Mouse (Mus musculus) limb, embryonic 14.5 days (tissue): ENCODE data around the gene Gm36245. TPM values are rescaled to one million over a fixed set of nuclear protein-coding genes. Genes with fewer than 3 reads are reported as not detected.

Source experiments
- polyA plus RNA-seq, 2 experiments: library from polyadenylated mRNA; depleted of rRNA in 1 of 2; stranded (reverse) in 1 of 2; unstranded in 1 of 2; fragments of >200 nt; fragmentation: Nextera tagmentation in 1 of 2; extraction: Ambion mirVana in 1 of 2; gene quantifications; 2 replicates each; pipeline versions ENCODE4 v1.2.1 to v1.2.3; 2012 to 2014

Gene Gm36245
- polyA plus RNA-seq, 2 experiments, result not detected

Other genes starting within 250 kb of the Gm36245 start
- 0.45 and 0.50 TPM in 2 replicates for gene Apol7a, start 200.1 kb upstream of the Gm36245 start, polyA plus RNA-seq (2012; rRNA removed)
- gene Apol7a, start 200.1 kb upstream of the Gm36245 start, polyA plus RNA-seq (2014; fragmentation: Nextera tagmentation; extraction: Ambion mirVana), result 0.22 and 0.23 TPM in 2 replicates
- gene Apol9a, start 188.1 kb upstream of the Gm36245 start, polyA plus RNA-seq (2012; rRNA removed), result 0.06 and 0.35 TPM in 2 replicates
- not detected in 2 replicates for gene Apol9a, start 188.1 kb upstream of the Gm36245 start, polyA plus RNA-seq (2014; fragmentation: Nextera tagmentation; extraction: Ambion mirVana)
- gene Apol7b, start 151.8 kb upstream of the Gm36245 start, polyA plus RNA-seq (2012; rRNA removed), result 0.06 TPM in 2 replicates
- gene Apol7b, start 151.8 kb upstream of the Gm36245 start, polyA plus RNA-seq (2014; fragmentation: Nextera tagmentation; extraction: Ambion mirVana), result not detected in 2 replicates
- not detected in 2 replicates for gene Apol10a, start 122.2 kb upstream of the Gm36245 start, polyA plus RNA-seq (2012; rRNA removed)
- not detected in 2 replicates for gene Apol10a, start 122.2 kb upstream of the Gm36245 start, polyA plus RNA-seq (2014; fragmentation: Nextera tagmentation; extraction: Ambion mirVana)
- gene Apol11a, start 91.0 kb upstream of the Gm36245 start, polyA plus RNA-seq (2012; rRNA removed), result not detected in 2 replicates
- gene Apol11a, start 91.0 kb upstream of the Gm36245 start, polyA plus RNA-seq (2014; fragmentation: Nextera tagmentation; extraction: Ambion mirVana), result not detected in 2 replicates
- 0.03 TPM in 1 of 2 replicates, not detected in the other for gene Apol7c, start 65.9 kb upstream of the Gm36245 start, polyA plus RNA-seq (2012; rRNA removed)
- gene Apol7c, start 65.9 kb upstream of the Gm36245 start, polyA plus RNA-seq (2014; fragmentation: Nextera tagmentation; extraction: Ambion mirVana), result not detected in 2 replicates
- not detected in 2 replicates for gene 1700025B11Rik, start 37.4 kb upstream of the Gm36245 start, polyA plus RNA-seq (2012; rRNA removed)
- gene 1700025B11Rik, start 37.4 kb upstream of the Gm36245 start, polyA plus RNA-seq (2014; fragmentation: Nextera tagmentation; extraction: Ambion mirVana), result not detected in 2 replicates
- 0.04 and 0.16 TPM in 2 replicates for gene Apol10b, start 3.1 kb upstream of the Gm36245 start, polyA plus RNA-seq (2012; rRNA removed)
- gene Apol10b, start 3.1 kb upstream of the Gm36245 start, polyA plus RNA-seq (2014; fragmentation: Nextera tagmentation; extraction: Ambion mirVana), result 0.12 TPM in 1 of 2 replicates, not detected in the other
- 0.03 TPM in 1 of 2 replicates, not detected in the other for gene Apol11b, start 44.0 kb downstream of the Gm36245 start, polyA plus RNA-seq (2012; rRNA removed)
- not detected in 2 replicates for gene Apol11b, start 44.0 kb downstream of the Gm36245 start, polyA plus RNA-seq (2014; fragmentation: Nextera tagmentation; extraction: Ambion mirVana)
- 0.16 and 0.27 TPM in 2 replicates for gene Apol7e, start 99.6 kb downstream of the Gm36245 start, polyA plus RNA-seq (2012; rRNA removed)
- 0.22 TPM in 1 of 2 replicates, not detected in the other for gene Apol7e, start 99.6 kb downstream of the Gm36245 start, polyA plus RNA-seq (2014; fragmentation: Nextera tagmentation; extraction: Ambion mirVana)
- gene Apol9b, start 129.8 kb downstream of the Gm36245 start, polyA plus RNA-seq (2012; rRNA removed), result 0.09 and 0.22 TPM in 2 replicates
- gene Apol9b, start 129.8 kb downstream of the Gm36245 start, polyA plus RNA-seq (2014; fragmentation: Nextera tagmentation; extraction: Ambion mirVana), result 0.12 TPM in 1 of 2 replicates, not detected in the other
- gene Apol8, start 157.7 kb downstream of the Gm36245 start, polyA plus RNA-seq (2012; rRNA removed), result 0.14 and 0.19 TPM in 2 replicates
- gene Apol8, start 157.7 kb downstream of the Gm36245 start, polyA plus RNA-seq (2014; fragmentation: Nextera tagmentation; extraction: Ambion mirVana), result not detected in 2 replicates
- 38.7 and 46.7 TPM in 2 replicates for gene Myh9, start 242.9 kb downstream of the Gm36245 start, polyA plus RNA-seq (2012; rRNA removed)
- 53.2 and 54.6 TPM in 2 replicates for gene Myh9, start 242.9 kb downstream of the Gm36245 start, polyA plus RNA-seq (2014; fragmentation: Nextera tagmentation; extraction: Ambion mirVana)